Comparison of ENCODE assay signal across 24 mouse cellular contexts in the genomic region with DNA sequence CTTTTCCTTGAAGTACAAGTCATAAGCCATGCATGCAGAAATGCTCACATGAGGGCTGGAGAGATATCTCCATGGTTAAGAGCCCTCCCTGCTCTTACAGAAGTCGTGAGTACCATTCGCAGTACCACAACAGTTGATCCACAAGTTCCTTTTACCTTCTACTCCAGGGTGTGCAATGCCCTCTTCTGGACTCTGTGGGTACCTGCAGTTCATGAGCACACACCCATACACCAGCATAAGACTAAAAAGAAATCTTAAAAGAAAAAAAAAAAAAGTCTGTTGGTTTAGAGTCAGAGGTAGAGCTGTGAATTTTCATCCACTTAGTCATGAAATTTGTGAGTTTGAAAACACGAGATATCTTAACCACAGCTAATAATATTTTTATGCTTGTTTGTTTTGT. TPM values are rescaled to one million over a fixed set of nuclear protein-coding genes. Genes with fewer than 3 reads are reported as not detected.
DNase-seq lines count a peak whose midpoint lies in the region; ATAC-seq and TF ChIP-seq lines count a peak whose summit lies in the region.
"Had no signal": no experiment of that assay in that cellular context is flagged by ENCODE, and none has a peak within 500 bp of the region (broad histone marks: within the 10 kb centered on the region; RNA-seq: fewer than 3 reads in every experiment).

No protein-coding gene starts in this region.

- no peak overlapping the region for H3K27ac ChIP-seq in hindbrain, postnatal 0 days
- no peak overlapping the region for H3K27ac ChIP-seq in hindbrain, embryonic 16.5 days (ENCODE audit: low read depth, low read length)
- no peak overlapping the region for H3K27ac ChIP-seq in stomach, postnatal 0 days (replicated peaks)
- H3K27ac ChIP-seq: forebrain, embryonic 13.5 days; heart, embryonic 10.5 days; hindbrain, embryonic 12.5 days; left cerebral cortex, adult 2 months; limb, embryonic 12.5 days; macrophage; midbrain, embryonic 15.5 days; neural tube, embryonic 15.5 days had no signal

- WGBS in hindbrain, postnatal 0 days, result 95% methylated on average over 3 of the region's 3 CpGs
- WGBS in hindbrain, embryonic 16.5 days, result 94% methylated on average over 3 of the region's 3 CpGs
- WGBS in stomach, postnatal 0 days, result 91% methylated on average over 3 of the region's 3 CpGs

- no peak overlapping the region for H3K9ac ChIP-seq in hindbrain, postnatal 0 days (replicated peaks; ENCODE audit: low read length)
- H3K9ac ChIP-seq in hindbrain, embryonic 16.5 days (ENCODE audit: low read depth, low read length), result no peak overlapping the region
- no peak overlapping the region for H3K9ac ChIP-seq in stomach, postnatal 0 days (ENCODE audit: low read length)
- H3K9ac ChIP-seq: forebrain, embryonic 13.5 days; hindbrain, embryonic 12.5 days; limb, embryonic 12.5 days; liver, postnatal 0 days; midbrain, embryonic 15.5 days; neural tube, embryonic 15.5 days had no signal

- CTCF ChIA-PET in Patski (lab: Charles Lee), result interaction anchor here (0.6 to 1.9 kb wide), 15 partner anchors 10 to 550 kb away, joined by 3 to 7 read pairs (median 3); no protein-coding TSS in a partner anchor

- H3K4me2 ChIP-seq in hindbrain, postnatal 0 days (ENCODE audit: low read depth, low read length), result no peak overlapping the region
- H3K4me2 ChIP-seq in hindbrain, embryonic 16.5 days (ENCODE audit: low read length), result no peak overlapping the region
- no peak overlapping the region for H3K4me2 ChIP-seq in stomach, postnatal 0 days (replicated peaks; ENCODE audit: low read depth)
- H3K4me2 ChIP-seq: forebrain, embryonic 13.5 days; hindbrain, embryonic 12.5 days; limb, embryonic 12.5 days; liver, embryonic 11.5 days; midbrain, embryonic 15.5 days; neural tube, embryonic 15.5 days had no signal

- TF ChIP-seq EP300 in stomach, postnatal 0 days (optimal IDR thresholded peaks at IDR 0.05), result no peak

- ATAC-seq in hindbrain, postnatal 0 days, result no peak
- no peak for ATAC-seq in hindbrain, embryonic 16.5 days
- ATAC-seq in Patski, result peak; percentile 52
- no peak for ATAC-seq in stomach, postnatal 0 days (ENCODE audit: low FRiP score, low TSS enrichment)
- ATAC-seq: forebrain, embryonic 13.5 days; liver, postnatal 0 days; midbrain, embryonic 15.5 days had no signal

- no peaks in the 10 kb centered on the region for H3K36me3 ChIP-seq in hindbrain, postnatal 0 days (ENCODE audit: insufficient read depth, low read length)
- no peaks in the 10 kb centered on the region for H3K36me3 ChIP-seq in hindbrain, embryonic 16.5 days (ENCODE audit: control insufficient read depth, insufficient read depth, low read length)
- H3K36me3 ChIP-seq in stomach, postnatal 0 days (ENCODE audit: control insufficient read depth, insufficient read depth, low read length), result 0 out of 2 replicates have a peak, but pooled peaks cover 3% of the 10 kb centered on the region
- H3K36me3 ChIP-seq: hindbrain, embryonic 12.5 days; midbrain, embryonic 15.5 days; neural tube, embryonic 15.5 days had no signal

- in situ Hi-C loops in Patski (cut with MboI; ENCODE audit: low pct_unique_long_range_greater_than_20kb), result loop anchor here (5.0 to 10.0 kb wide), 2 partner anchors 331 to 418 kb away; no protein-coding TSS in a partner anchor

- DNase-seq in hindbrain, postnatal 0 days (ENCODE audit: low spot score), result no peak
- peak; percentile 16 for DNase-seq in A20 (ENCODE audit: low read depth, low spot score)
- no peak for DNase-seq in Patski (ENCODE audit: low read depth, low spot score)
- no peak for DNase-seq in stomach, postnatal 0 days (ENCODE audit: low spot score)
- no peak for DNase-seq in adrenal gland, adult (ENCODE audit: inconsistent age in 2 of 2, low spot score in 1 of 2)
- DNase-seq in spleen, postnatal 36 days (ENCODE audit: low spot score in 2 of 2), result no peak
- DNase-seq: adrenal gland, postnatal 25 days; cerebellum, adult 18-20 months; liver, postnatal 0 days; retina, postnatal 1 day; right cerebral cortex, postnatal 14 days; thymus, adult 18-20 months; thymus, postnatal 25 days had no signal

- H3K4me1 ChIP-seq in hindbrain, postnatal 0 days (ENCODE audit: insufficient read depth, low read length), result no peaks in the 10 kb centered on the region
- no peaks in the 10 kb centered on the region for H3K4me1 ChIP-seq in hindbrain, embryonic 16.5 days (ENCODE audit: control insufficient read depth, insufficient read depth, low read depth, low read length)
- no peaks in the 10 kb centered on the region for H3K4me1 ChIP-seq in stomach, postnatal 0 days (replicated peaks; ENCODE audit: control insufficient read depth, insufficient read depth)
- H3K4me1 ChIP-seq: forebrain, embryonic 13.5 days; heart, embryonic 10.5 days; hindbrain, embryonic 12.5 days; limb, embryonic 12.5 days; midbrain, embryonic 15.5 days; neural tube, embryonic 15.5 days had no signal

- POLR2A ChIA-PET in Patski (lab: Charles Lee), result no interaction called here

- H3K4me3 ChIP-seq in hindbrain, postnatal 0 days (ENCODE audit: low read length), result no peak overlapping the region
- no peak overlapping the region for H3K4me3 ChIP-seq in hindbrain, embryonic 16.5 days (ENCODE audit: low read length)
- no peak overlapping the region for H3K4me3 ChIP-seq in stomach, postnatal 0 days (ENCODE audit: low read depth, low read length)
- H3K4me3 ChIP-seq: forebrain, embryonic 13.5 days; heart, embryonic 10.5 days; hindbrain, embryonic 12.5 days; left cerebral cortex, adult 2 months; limb, embryonic 12.5 days; midbrain, embryonic 15.5 days; neural tube, embryonic 15.5 days had no signal

- 0 out of 2 replicates have a peak, but pooled peaks have one; percentile 2 for TF ChIP-seq CTCF in hindbrain, postnatal 0 days (IDR thresholded peaks at IDR 0.05; ENCODE audit: low read depth)
- peak; percentile 58 for TF ChIP-seq CTCF in Patski (IDR thresholded peaks at IDR 0.05)
- peak; percentile 23; the same call in 1 of the 2 replicates for TF ChIP-seq CTCF in stomach, postnatal 0 days (IDR thresholded peaks at IDR 0.05; ENCODE audit: low read depth)

- no peaks in the 10 kb centered on the region for H3K27me3 ChIP-seq in hindbrain, postnatal 0 days (ENCODE audit: insufficient read depth, low read length)
- H3K27me3 ChIP-seq in hindbrain, embryonic 16.5 days (replicated peaks; ENCODE audit: control insufficient read depth, insufficient read depth, low read length), result no peaks in the 10 kb centered on the region
- H3K27me3 ChIP-seq in Patski, result no peaks in the 10 kb centered on the region
- no peaks in the 10 kb centered on the region for H3K27me3 ChIP-seq in stomach, postnatal 0 days (ENCODE audit: control insufficient read depth, insufficient read depth, low read length)
- H3K27me3 ChIP-seq: forebrain, embryonic 13.5 days; hindbrain, embryonic 12.5 days; limb, embryonic 12.5 days; midbrain, embryonic 15.5 days; neural tube, embryonic 15.5 days had no signal

- no peaks in the 10 kb centered on the region for H3K9me3 ChIP-seq in hindbrain, postnatal 0 days (ENCODE audit: low read length)
- H3K9me3 ChIP-seq in hindbrain, embryonic 16.5 days (ENCODE audit: control insufficient read depth, low read length), result no peaks in the 10 kb centered on the region
- H3K9me3 ChIP-seq in stomach, postnatal 0 days (ENCODE audit: control insufficient read depth, low read length), result no peaks in the 10 kb centered on the region
- H3K9me3 ChIP-seq: forebrain, embryonic 13.5 days; heart, embryonic 10.5 days; hindbrain, embryonic 12.5 days; limb, embryonic 12.5 days; midbrain, embryonic 15.5 days; neural tube, embryonic 15.5 days had no signal

RNA-seq across cellular contexts. Expression of gene Cyp39a1, which starts 39.5 kb away (rescaled TPM):
- total RNA-seq in hindbrain, postnatal 0 days (2014; rRNA removed), result 1.2 and 1.9 TPM in 2 replicates
- 13.3 and 16.0 TPM in 2 replicates for polyA plus RNA-seq in hindbrain, postnatal 0 days (2015; fragmentation: Nextera tagmentation; extraction: Ambion mirVana)
- polyA plus RNA-seq in hindbrain, embryonic 16.5 days (2015; fragmentation: Nextera tagmentation; extraction: Ambion mirVana), result 15.1 and 16.0 TPM in 2 replicates
- polyA plus RNA-seq in Patski (2021), result 12.3 TPM
- 14.0 and 14.4 TPM in 2 replicates for polyA plus RNA-seq in stomach, postnatal 0 days (2015; fragmentation: Nextera tagmentation; extraction: Ambion mirVana)
- total RNA-seq: megakaryocyte-erythroid progenitor cell, adult 5-6 weeks had no signal

RNA-seq across cellular contexts. Expression of gene Slc25a27, which starts 39.7 kb away (rescaled TPM):
- total RNA-seq in hindbrain, postnatal 0 days (2014; rRNA removed), result 41.8 and 45.1 TPM in 2 replicates
- 70.6 and 71.4 TPM in 2 replicates for polyA plus RNA-seq in hindbrain, postnatal 0 days (2015; fragmentation: Nextera tagmentation; extraction: Ambion mirVana)
- polyA plus RNA-seq in hindbrain, embryonic 16.5 days (2015; fragmentation: Nextera tagmentation; extraction: Ambion mirVana), result 97.4 and 99.1 TPM in 2 replicates
- polyA plus RNA-seq in Patski (2021), result 5.1 TPM
- polyA plus RNA-seq in stomach, postnatal 0 days (2015; fragmentation: Nextera tagmentation; extraction: Ambion mirVana), result 5.9 and 7.5 TPM in 2 replicates

Comparison
In these comparisons a context has a peak if more than half of its experiments do, and no peak if none do; other contexts are left out.
1. CTCF ChIP-seq: peak in every context shown above with its lines; median percentile 58 in Patski; 23 in stomach, postnatal 0 days; 2 in hindbrain, postnatal 0 days.